ENCODE assay signal across 8 mouse cellular contexts in genomic region chr14:53665681-53666080, GRCm38 (mm10).
DNase-seq lines count a peak whose midpoint lies in the region; ATAC-seq and TF ChIP-seq lines count a peak whose summit lies in the region.
"Not testable (repeated sequence)": the region's sequence is repeated elsewhere in the genome, so short reads cannot be mapped to it uniquely, and the experiment has no call there.

No protein-coding gene starts in this region.

- H3K4me2 ChIP-seq in forebrain, postnatal 0 days (ENCODE audit: low read depth); intestine, embryonic 14.5 days (ENCODE audit: low read length): not testable (repeated sequence)

- H3K79me2 ChIP-seq in MEL (ENCODE audit: control insufficient read depth, insufficient read depth, low read length, poor library complexity), result not testable (repeated sequence)

- peak; percentile 30 for DNase-seq in MEL (ENCODE audit: low read depth, low spot score)
- DNase-seq in cerebellum, postnatal 14 days, result peak; percentile 28 to 42
- peak; percentile 59 for DNase-seq in forebrain, postnatal 0 days
- peak; percentile 68 for DNase-seq in intestine, embryonic 14.5 days (ENCODE audit: low spot score)
- DNase-seq in left cerebral cortex, postnatal 10 days (ENCODE audit: extremely low spot score in 1 of 2, low spot score in 2 of 2), result peak; percentile 3 to 26
- DNase-seq in right cerebral cortex, adult 18-20 months, result peak; percentile 6
- peak; percentile 51 for DNase-seq in thymus, postnatal 25 days

- 0 out of 2 replicates have a peak, but pooled peaks have one; percentile 19 for TF ChIP-seq RAD21 in MEL (IDR thresholded peaks at IDR 0.05; ENCODE audit: low read depth, low read length)

- not testable (repeated sequence) for H3K27ac ChIP-seq in MEL (ENCODE audit: control insufficient read depth, low read depth, low read length); forebrain, postnatal 0 days (ENCODE audit: low read depth, low read length); intestine, embryonic 14.5 days (ENCODE audit: low read depth)

- TF ChIP-seq POLR2A in MEL (IDR thresholded peaks at IDR 0.05; ENCODE audit: control insufficient read depth in 1 of 2, insufficient read depth in 1 of 2, low read depth in 1 of 2, low read length in 2 of 2, poor library complexity in 1 of 2), result not testable (repeated sequence)

- not testable (repeated sequence) for H3K9ac ChIP-seq in MEL (ENCODE audit: control insufficient read depth, low read depth, low read length, poor library complexity, severe bottlenecking); forebrain, postnatal 0 days; intestine, embryonic 14.5 days (ENCODE audit: low read length)

- peak in 2 of 3 experiments; percentile 27 to 35; a peak in 3 of 6 replicates for TF ChIP-seq CTCF in MEL (IDR thresholded peaks at IDR 0.05 in 2 of 3, conservative IDR thresholded peaks at IDR 0.05 in 1 of 3; ENCODE audit: control insufficient read depth in 1 of 3, insufficient read depth in 1 of 3, low read depth in 2 of 3, low read length in 3 of 3, poor library complexity in 1 of 3, severe bottlenecking in 1 of 3)
- TF ChIP-seq CTCF in forebrain, postnatal 0 days (IDR thresholded peaks at IDR 0.05; ENCODE audit: low read depth), result peak; percentile 68

- not testable (repeated sequence) for H3K9me3 ChIP-seq in MEL (replicated peaks; ENCODE audit: insufficient read depth, low read length); forebrain, postnatal 0 days (ENCODE audit: low read length); intestine, embryonic 14.5 days (ENCODE audit: control insufficient read depth, low read length)

- ATAC-seq in forebrain, postnatal 0 days, result peak; percentile 62
- ATAC-seq in intestine, embryonic 14.5 days (replicated peaks; ENCODE audit: low FRiP score, low TSS enrichment, low read depth), result not testable (repeated sequence)
- ATAC-seq in megakaryocyte-erythroid progenitor cell, adult 5-6 weeks (replicated peaks; ENCODE audit: low FRiP score, low TSS enrichment, poor library complexity, severe bottlenecking), result peak; percentile 81

- TF ChIP-seq EP300 in MEL (IDR thresholded peaks at IDR 0.05; ENCODE audit: low read depth in 1 of 2, low read length in 2 of 2), result not testable (repeated sequence)

- H3K4me1 ChIP-seq in MEL (ENCODE audit: control insufficient read depth in 1 of 2, insufficient read depth in 2 of 2, low read length in 2 of 2); forebrain, postnatal 0 days (ENCODE audit: insufficient read depth); intestine, embryonic 14.5 days (replicated peaks; ENCODE audit: control insufficient read depth, insufficient read depth, low read length): not testable (repeated sequence)

- 17% methylated on average over 2 of the region's 2 CpGs for WGBS in forebrain, postnatal 0 days
- WGBS in intestine, embryonic 14.5 days, result 13% methylated on average over 2 of the region's 2 CpGs

- intact Hi-C loops in left cerebral cortex, postnatal 10 days (cut with DNase I), result not testable (repeated sequence)

- not testable (repeated sequence) for H3K36me3 ChIP-seq in MEL (ENCODE audit: control insufficient read depth in 1 of 2, insufficient read depth in 2 of 2, low read length in 2 of 2); forebrain, postnatal 0 days (ENCODE audit: insufficient read depth); intestine, embryonic 14.5 days (ENCODE audit: control insufficient read depth, insufficient read depth, low read length)

- not testable (repeated sequence) for H3K27me3 ChIP-seq in MEL (ENCODE audit: control insufficient read depth in 1 of 2, insufficient read depth in 2 of 2, low read length in 2 of 2); forebrain, postnatal 0 days (ENCODE audit: insufficient read depth, low read length); intestine, embryonic 14.5 days (replicated peaks; ENCODE audit: control insufficient read depth, insufficient read depth, low read length)

- H3K4me3 ChIP-seq in MEL (ENCODE audit: control insufficient read depth in 1 of 2, insufficient read depth in 1 of 2, low read depth in 2 of 2, low read length in 2 of 2); forebrain, postnatal 0 days (ENCODE audit: low read depth, low read length); intestine, embryonic 14.5 days (ENCODE audit: low read depth, low read length): not testable (repeated sequence)

Comparison
In these comparisons a context has a peak if more than half of its experiments do, and no peak if none do; other contexts are left out.
1. DNase-seq: peak in every context shown above with its lines; median percentile 68 in intestine, embryonic 14.5 days; 59 in forebrain, postnatal 0 days; 51 in thymus, postnatal 25 days; 35 in cerebellum, postnatal 14 days; 30 in MEL; 14 in left cerebral cortex, postnatal 10 days; 6 in right cerebral cortex, adult 18-20 months.